Mouse (Mus musculus) urinary bladder, adult 18-20 months (tissue): ENCODE results near the gene Med12l.
A peak's percentile ranks its signal among the peaks of the same experiment; 100 is the strongest.

Experiments used
- DNase-seq, 2 experiments: peaks; one replicate each; pipeline ENCODE4 v3.0.0; 2022; ENCODE audit warnings: low spot score in 2 of 2, mixed read lengths in 2 of 2

The Med12l gene

DNA sequence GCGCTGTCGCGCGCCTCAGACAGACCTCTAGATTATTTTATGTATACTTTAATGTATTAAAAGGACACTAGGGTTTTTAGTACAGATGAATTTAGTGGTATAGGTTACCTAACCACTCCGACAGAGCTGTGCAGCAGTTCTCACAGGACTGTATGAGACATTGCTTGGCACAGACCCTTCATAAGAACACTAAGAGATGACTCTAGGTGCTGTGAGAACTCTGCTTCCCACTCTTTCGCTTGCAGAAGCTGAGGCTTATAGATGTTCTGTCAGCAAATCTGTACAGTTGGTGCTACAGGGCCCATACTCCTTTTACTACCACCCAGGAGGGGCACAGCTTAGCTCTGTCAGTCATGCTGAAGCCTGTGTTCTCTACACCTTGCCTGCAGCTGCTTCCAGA, 186.0 kb downstream of the Med12l start:
- no peak for DNase-seq

DNA sequence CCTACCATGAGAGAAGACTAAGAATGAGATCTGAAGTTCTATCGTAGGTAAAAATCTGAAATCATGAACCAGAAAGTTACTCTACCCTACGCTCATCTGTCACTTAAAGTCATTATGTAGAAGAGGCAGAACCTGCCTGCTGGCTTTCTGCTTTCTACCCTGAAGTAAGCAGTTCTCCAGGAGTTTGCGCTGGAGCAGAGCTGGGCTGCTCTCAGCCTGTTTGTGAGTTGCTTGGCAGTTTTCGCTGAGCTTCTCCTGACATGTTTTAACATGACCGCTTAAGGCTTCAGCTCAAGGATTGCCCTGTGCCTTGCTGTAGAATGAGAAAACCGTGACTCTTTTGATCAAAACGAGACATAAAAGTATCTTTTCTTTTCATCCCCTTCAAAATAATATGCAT, 188.5 kb downstream of the Med12l start:
- DNase-seq, result peak in 1 of 2 experiments; percentile 38

DNA sequence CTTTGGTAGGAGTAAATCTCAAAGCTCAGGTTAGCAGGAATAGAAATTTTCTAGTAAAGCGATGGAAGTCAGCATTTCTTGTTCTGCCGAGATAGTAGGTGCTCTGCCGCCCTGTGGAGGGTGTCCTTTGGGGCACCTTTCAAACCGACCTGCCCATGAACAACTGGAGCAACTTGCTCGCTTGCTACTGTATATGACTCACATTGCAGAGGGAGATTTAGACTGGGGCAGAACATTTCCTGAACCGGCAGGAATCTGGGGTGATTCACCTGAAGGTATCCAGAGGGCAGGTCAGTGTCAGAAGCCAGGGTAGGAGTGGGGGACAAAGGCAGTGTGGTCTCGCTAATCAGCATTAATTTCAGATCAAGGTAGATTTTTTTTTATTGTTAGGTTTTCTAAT, 189.3 kb downstream of the Med12l start, which contains the start of gene Gpr87:
TSS of gene Gpr87 (minus strand) at position 167 of the 400 bp plus-strand sequence.
- peak in 1 of 2 experiments; percentile 53 for DNase-seq

DNA sequence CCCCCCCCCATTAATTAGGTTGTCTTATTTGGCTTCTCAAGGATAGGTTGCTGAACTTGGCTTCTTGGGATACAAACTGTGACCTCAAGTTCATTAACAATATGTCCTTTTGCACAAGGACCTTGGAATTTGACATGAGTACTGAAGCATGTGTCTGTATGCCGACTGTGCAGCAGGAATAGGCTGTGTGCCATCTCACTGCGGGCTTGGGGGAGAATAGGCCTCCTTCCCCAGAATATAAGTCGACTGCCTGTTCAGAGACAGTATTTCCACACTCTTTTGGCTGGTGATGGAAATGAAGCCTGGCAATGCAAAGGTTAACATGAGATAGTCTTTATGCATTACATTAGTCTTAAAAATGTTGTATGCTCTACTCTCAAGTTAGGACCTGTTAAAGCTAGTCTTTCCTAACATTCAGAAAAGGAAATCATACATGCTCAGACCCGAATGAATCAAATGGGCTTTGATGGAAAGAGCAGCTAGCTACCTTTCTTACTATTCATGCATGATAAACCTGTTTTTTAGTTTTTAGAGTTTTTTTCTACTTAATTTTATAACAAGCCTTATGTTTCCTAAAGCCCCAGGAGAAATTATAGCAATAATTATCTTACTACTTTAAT, 191.8 kb downstream of the Med12l start:
- DNase-seq, result no peak

DNA sequence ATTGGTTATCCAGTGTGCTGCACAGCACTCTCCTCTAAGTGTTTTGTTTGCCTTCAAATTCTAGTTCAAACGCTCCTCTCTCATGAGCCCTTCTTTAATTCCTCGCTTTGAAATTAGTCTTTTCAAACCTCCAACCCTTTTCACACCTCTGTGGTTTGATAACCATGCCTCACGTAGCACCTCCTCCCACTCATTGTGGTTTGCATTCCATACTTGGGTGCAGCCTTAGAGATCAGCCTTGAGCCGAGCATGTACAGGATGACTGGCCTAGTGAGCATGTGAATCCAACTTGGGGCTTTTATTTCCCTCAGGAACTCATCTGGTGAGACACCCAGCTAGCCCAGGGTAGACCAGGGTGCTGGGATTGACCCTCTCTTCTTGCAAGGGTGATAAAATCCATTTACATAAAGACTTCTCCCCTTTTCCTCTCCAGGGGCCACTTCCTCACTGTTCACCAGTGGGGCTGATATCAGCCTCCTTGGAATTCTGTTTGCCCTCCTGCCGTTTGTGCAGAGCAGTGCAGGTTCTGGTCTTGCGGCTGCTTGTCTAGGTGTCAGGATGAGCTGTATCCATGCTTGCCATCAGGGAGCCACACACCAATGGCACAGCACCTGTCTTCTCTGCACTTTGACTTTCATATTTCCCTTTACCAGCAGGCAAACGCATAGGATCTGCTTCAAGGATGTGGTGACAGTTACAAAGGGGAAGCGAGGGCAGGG, 198.3 kb downstream of the Med12l start:
- no peak for DNase-seq

DNA sequence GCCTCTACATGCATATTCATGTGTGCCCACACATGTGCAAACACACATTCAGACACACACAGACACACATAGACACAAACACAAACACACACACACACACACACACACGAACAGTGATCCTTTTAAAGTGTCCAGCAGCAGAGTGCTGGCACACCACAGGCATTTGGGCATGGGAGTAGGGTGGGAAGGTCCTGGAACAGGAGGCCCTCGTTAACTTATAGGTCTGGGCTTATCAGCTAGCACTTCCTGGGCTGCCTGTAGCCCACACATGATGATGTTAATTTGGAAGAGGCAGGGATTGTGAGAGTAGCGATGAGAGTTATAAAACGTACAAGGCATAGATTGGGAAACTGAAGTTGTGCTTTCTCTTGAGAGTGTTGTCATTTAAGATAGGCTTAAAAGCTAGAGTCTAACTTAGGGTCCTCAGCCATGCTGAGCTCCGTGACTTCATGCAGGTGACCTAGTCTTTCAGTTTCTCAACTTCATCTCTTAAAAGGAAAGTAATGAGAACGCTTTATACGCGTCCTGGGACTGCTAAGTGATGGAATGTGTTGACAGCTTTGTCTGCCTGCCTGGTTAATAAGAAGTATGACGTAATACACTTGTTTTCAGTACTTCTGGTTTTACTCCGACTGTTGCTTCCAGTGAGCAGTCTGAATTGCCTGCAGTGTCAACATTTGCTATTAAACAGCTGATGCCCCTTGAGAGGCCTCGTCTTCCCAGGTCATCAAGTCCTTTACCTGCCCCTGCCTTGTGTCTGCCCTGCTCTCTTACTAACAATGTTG, 199.3 kb downstream of the Med12l start:
- DNase-seq, result no peak

DNA sequence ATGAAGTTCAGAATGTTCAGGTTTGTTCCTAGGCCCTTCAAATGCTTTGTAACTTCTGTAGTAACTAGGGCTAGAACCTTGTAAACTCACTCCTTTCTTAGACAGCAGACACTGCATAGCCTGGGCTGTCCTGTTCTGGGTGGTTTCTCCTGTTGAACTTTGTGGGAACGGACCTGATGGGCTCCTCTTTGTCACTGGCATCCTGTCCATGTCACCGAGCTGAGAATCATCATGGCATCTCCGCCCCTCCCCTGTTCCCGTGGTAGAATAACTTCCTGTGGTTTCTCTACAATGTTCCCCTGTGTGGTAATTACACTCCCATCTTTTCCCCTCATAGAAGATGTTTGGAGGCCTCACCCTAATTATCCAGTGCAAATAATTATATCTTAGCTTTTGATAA, 200.3 kb downstream of the Med12l start:
- no peak for DNase-seq

DNA sequence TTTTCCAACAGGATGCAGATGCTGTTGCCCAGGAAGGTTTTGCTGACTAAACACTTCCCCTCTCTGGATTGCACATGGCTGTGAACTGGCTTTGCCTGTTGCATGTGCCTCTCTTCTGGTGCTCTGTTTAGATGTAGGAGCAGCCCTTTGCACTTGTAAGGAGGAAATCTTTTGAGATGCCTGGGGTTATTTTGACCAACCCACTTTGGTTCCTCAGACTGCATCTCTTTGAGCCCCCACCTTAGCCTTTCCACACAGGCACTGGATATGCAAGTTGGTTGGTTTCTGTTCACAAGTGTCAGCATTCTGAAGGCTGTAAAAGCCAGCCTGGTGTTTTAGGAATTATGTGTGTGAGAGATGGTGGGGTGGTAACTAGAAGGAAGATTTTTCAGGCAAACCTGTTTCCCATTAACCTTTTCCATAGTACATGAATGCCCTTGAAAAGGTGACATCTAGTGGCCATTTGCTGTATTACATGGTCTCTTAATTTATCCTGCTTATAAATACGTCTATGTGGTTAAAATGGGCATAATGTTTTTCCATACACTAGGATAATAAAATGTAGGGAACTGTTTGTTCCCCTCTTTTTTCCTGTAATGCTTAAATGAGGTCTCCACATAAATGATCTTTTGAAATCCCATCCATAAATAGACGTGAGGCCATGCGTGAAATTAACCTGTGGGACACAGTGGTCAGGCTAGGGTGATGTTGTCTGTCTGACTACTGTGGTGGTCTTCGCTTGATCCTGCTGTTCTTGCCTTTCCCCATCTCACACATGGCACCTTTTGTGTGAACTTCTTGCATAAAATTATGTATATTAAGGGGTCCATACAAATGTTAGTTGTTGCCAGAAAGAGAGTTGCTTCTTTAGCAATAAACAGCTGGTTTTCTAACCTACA, 203.3 kb downstream of the Med12l start:
- no peak for DNase-seq

DNA sequence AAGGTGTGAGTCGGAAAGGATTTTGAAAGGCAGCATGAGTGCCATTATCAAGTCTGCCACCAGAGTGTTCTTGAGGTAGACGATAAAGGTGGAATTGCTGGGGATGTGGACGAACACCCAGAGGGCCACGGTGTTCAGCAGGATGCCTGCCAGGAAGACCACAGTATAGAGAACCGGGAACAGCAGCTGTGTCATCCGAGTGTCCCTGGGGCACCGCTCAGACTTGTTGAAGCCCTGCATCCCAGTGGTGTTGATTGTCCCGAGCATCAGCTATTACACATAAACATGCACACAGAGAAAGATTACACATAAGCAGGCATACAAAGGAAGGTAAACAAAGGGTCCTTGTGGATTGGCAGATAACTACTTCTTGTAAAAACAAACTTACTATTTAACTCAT, 204.5 kb downstream of the Med12l start:
- DNase-seq, result no peak

DNA sequence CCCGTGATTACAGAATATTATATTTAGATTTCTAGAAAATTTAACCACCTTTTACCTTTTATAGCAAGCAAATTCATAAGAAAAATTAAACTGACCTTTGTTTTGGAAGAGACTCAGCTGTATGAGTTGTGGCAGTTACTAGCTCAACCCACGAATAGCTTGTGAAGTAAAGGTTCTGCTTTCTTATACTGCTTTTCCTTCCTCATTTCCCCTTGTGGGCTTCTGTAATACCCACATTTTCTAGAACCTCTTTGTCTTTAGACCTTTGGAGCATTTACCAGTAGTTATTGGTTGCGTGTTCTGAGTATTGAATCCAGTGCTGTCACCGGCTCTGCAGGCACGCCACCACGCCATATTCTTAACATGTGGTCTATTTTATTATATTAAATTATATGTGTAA, 205.1 kb downstream of the Med12l start, which contains the start of gene P2ry13:
TSS of gene P2ry13 (minus strand) at position 156 of the 400 bp plus-strand sequence.
- no peak for DNase-seq

DNA sequence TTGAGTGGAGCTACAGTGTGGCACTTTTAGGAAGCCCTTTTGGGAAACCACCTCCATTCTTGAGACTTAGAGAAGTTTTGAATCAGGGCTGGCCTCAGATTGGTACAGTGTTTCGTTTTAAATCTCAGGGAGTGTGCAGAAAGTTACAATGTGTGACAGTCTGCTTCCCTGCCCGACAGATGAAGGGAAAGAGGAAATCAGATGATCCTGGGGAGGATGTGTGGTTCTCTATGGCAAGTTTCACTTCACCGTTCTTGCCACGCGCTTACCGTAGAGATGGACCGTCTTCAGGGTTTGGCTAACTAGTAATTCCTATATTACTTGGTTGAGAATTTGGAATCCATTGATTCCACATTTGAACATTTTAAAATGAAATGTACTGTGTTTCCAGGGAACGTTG, 206.2 kb downstream of the Med12l start:
- DNase-seq, result no peak

DNA sequence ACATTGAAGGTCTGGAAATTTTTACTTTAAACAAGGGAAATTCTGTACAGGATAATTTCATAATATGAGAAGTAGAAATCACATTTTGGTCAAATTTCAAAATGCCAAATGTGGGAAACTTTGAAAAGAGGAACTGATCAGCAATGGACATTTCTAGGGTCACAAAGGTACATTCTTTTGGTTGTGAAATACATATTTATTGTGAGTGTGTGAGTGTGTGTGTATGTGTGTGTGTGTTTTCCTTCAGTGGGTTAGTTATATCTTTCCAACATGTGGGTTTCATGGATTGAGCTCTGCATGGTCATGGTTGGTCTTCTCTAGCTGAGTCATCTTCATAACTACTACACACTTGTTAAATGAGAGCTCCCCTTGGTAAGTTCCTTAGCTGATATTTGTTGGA, 206.8 kb downstream of the Med12l start:
- no peak for DNase-seq

DNA sequence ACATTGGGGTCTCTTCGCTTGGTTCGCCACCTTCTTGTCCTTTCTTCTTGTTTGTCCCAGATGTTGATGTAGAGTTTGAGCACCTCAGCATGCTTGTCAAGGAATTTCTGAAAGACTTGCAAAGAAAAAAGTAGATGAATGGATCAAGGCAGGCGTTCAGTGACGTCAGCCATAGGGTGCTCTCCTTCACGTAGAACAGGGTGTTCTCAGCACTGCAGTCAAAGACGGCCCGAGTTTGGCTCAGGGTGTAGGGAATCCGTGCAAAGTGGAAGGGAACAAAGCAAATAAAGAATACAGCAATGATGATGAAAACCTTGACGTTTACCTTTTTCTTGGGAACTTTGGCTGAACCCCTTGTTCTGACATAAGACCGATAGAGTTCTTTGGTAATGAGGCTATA, 211.6 kb downstream of the Med12l start:
- DNase-seq, result no peak

DNA sequence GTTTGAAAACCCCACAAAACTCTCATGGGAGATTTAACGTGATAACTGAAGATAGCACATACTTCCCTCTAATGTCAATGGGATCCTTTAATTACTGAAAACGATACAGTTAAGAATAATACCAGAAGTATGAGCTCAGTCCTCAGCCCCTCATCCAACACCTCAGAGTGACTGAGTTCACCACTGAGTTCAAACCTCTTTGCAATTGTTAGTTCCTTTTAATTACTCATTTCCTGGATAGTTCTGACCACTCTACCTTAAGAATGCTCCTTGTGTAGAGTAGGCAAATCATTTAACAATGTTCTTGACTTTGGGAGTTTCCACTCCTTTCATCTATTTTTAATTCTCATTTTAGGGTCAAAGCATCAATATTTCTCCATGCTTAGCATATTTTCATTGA, 213.7 kb downstream of the Med12l start:
- DNase-seq, result no peak

DNA sequence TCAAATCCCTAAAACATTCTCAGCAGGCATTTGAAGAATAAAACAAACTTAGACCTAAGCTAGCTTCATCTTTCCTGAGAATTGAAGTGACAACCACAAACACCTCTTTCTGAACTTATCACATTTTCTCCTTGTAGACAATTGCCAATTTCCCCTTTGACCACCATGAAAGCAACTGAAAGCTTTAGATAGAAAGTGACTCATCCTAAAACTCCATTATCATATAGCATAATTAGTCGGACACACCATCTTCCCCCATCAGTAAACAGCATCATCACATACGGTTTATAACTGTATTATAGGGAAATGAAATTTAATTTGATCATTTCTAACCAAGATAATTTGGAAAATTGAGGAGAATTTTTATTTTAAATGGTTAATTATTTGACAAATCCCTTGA, 216.7 kb downstream of the Med12l start:
- DNase-seq, result no peak

DNA sequence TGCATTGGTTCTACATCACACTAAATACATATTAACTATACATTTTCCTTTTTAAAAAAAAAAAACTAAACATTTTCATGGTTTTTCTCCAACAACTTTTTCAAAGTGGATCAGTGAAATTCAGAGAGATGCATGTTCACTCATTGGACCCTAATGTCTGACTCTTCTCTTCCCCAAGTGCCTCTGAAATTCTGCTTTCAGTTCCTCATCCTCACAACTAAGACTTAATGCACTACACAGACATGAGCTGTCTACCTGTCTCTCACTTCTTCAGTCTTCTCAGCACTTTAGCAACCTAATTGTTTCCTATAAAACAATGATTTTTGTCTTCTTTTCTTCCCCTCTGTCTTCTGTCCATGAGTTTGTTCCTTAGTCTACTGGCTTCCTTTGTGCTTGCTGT, 219.8 kb downstream of the Med12l start:
- no peak for DNase-seq

DNA sequence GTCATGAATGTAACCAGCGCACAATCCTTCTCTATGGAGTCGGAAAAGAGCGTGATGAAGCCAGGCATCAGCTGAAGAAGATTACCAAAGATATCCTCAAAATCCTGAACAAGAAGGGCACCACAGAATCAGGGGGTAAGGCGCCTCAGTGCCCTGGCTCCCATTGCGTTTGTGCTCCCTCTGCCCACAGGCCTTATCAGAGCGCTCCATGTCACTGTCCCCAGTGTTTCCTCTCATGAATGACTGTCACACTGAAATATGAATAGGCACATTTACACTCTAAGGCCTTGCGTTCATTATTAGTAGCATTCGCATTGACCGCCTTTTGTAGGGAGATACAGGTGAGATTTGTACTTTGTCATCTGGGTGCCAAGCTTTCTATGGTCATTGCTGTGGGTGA, 222.1 kb downstream of the Med12l start:
- no peak for DNase-seq

DNA sequence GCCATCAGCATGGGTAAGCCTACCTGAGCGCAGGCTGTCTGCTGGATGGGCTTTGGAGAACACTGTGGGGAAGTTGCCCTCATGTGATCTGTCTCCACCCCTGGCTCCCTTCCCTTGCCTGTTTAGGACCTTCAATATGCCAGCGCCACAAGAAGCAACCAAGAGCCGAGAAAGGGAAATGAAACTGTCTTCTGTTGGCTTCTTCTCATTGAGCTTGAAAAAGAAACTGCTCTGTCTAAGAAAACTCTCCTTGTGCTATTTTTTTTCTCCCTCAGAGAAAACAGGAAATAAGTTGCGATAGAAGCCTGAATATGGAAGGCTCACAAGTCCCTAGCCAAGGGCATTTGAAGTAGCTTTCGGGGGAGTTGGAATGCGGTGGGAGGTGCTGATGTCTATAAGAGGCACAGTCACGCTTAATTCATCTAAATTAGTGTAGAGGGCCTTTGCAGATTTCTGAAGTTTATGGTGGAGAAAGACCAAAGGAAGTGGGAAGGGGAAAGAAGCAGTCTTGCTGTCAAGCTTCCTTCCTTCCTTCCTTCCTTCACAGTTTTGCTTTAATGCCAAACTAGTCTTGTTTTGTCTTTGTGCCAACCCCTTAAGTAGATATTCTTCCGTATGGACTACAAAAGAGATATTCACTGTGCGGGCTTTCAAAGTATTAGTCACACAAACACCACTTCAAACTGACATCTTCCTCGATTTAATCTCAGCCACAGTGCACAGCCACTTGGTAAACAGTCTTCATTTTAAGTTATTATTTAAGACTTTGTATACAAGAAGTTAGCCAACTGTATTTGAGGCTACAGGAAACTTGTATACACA, 223.3 kb downstream of the Med12l start:
- DNase-seq, result no peak

DNA sequence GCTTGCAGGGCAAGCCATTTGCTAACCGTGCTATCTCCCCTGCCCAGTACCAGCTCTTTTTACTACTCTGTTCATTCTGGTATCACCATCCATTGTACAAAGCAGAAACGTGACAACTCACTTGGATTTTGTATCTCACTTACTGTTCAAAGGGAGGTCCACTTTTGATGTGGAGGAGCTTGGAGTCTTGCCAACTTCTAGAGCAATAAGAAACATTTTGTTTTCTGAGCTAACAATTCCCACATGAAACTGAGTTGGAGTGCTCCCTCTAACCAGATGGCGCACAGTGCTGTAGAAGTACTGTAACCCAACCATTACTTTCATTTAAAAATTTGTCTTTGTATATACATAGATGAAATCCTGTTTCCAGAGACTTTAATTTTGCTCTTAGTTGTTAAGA, 225.3 kb downstream of the Med12l start:
- no peak for DNase-seq

DNA sequence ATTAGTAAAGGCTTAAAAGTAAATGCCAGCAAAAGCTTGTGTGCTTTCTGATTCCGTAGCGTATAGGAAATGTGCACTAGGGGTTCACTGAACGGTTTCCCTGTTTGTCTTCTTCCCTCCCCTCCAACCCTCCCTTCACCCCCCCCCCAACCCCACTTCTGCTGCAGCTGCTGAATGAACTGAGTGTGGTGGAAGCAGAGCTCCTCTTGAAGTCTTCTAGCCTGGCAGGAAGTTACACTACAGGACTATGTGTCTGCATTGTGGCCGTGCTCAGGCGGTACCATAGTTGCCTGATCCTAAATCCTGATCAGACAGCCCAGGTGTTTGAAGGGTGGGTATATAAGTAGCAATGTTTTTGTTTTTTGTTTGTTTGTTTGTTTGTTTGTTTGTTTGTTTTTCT, 229.3 kb downstream of the Med12l start:
- DNase-seq, result no peak

DNA sequence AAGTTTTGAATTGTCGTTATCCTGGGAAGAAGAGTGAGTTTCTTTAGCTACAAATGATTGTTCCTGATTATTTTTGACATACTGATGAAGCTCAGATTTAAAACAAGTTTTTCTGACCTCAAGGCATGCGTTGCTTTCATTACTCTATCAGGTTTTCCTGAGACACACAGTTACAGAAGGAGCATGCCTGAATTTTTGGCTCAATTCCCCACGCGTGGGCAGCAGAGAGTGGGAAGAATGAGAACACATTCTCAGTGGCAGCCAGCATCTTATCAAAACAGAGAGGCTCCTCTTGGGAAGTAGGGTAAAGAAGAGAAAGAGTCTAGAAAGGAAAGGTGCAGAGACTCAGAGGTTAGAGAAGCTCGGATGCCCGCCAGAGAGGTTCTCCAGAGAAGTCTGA, 237.8 kb downstream of the Med12l start:
- DNase-seq, result no peak
